11 mouse cellular contexts compared by ENCODE assay signal in genomic region chr11:92041695-92042094, GRCm38 (mm10).
DNase-seq lines count a peak whose midpoint lies in the region.
"Had no signal": no experiment of that assay in that cellular context is flagged by ENCODE, and none has a peak within 500 bp of the region (broad histone marks: within the 10 kb centered on the region; RNA-seq: fewer than 3 reads in every experiment).

No protein-coding gene starts in this region.

- peak; percentile 44 to 50 for DNase-seq in cerebellum, postnatal 10 days
- DNase-seq in cerebellum, adult 9-10 months, result no peak
- peak; percentile 19 for DNase-seq in left cerebral cortex, postnatal 4 days
- DNase-seq in left cerebral cortex, postnatal 14 days (ENCODE audit: low spot score in 2 of 2), result no peak
- DNase-seq in Muller cell, postnatal 12 days (ENCODE audit: inconsistent ontology term), result peak; percentile 16
- DNase-seq in embryo, embryonic 11 days, result peak; percentile 35
- no peak for DNase-seq in ovary, postnatal 14 days (ENCODE audit: low spot score)
- no peak for DNase-seq in frontal cortex, postnatal 14 days (ENCODE audit: low spot score in 2 of 2)
- DNase-seq: cerebellum, adult 8-10 months; gastrocnemius, adult 2 months; thymus, postnatal 36 days had no signal

- intact Hi-C loops in left cerebral cortex, postnatal 4 days (cut with DNase I), result no loop called here
- intact Hi-C loops in left cerebral cortex, postnatal 14 days (cut with DNase I), result no loop called here

Comparison
In these comparisons a context has a peak if more than half of its experiments do, and no peak if none do; other contexts are left out.
1. DNase-seq: peak in cerebellum, postnatal 10 days (2 of 2), left cerebral cortex, postnatal 4 days (single experiment), Muller cell, postnatal 12 days (single experiment) and embryo, embryonic 11 days (single experiment); none in cerebellum, adult 9-10 months (single experiment), left cerebral cortex, postnatal 14 days (0 of 2), ovary, postnatal 14 days (single experiment) and frontal cortex, postnatal 14 days (0 of 2).